Mouse (Mus musculus) kidney, postnatal 10 days (tissue): ENCODE results near the gene Npas3.

Experiments
- DNase-seq: peaks from one replicate; pipeline ENCODE4 v3.0.0; 2021; ENCODE audit warnings: mixed read lengths

Npas3 gene

GRCm38 (mm10) chr12:53819982-53820381 is 571.5 kb downstream of the Npas3 start:
- no peak for DNase-seq

GRCm38 (mm10) chr12:53822881-53823280 is 574.4 kb downstream of the Npas3 start:
- no peak for DNase-seq

GRCm38 (mm10) chr12:53825251-53825650 is 576.8 kb downstream of the Npas3 start:
- no peak for DNase-seq

- DNase-seq: no peak
These were observed 577.6 kb downstream of the Npas3 start for GRCm38 (mm10) chr12:53825898-53826605.

- DNase-seq: no peak
These were observed 578.3 kb downstream of the Npas3 start for GRCm38 (mm10) chr12:53826812-53827211.

- DNase-seq: no peak
These were observed 584.1 kb downstream of the Npas3 start for GRCm38 (mm10) chr12:53832590-53832989.

- DNase-seq: no peak
These were observed 584.9 kb downstream of the Npas3 start for GRCm38 (mm10) chr12:53833348-53833747.

- no peak for DNase-seq
These were observed 587.7 kb downstream of the Npas3 start for GRCm38 (mm10) chr12:53836031-53836790.

GRCm38 (mm10) chr12:53837408-53837807 is 588.9 kb downstream of the Npas3 start:
- DNase-seq: no peak

- DNase-seq: no peak
These were observed 590.1 kb downstream of the Npas3 start for GRCm38 (mm10) chr12:53838541-53838940.

- DNase-seq: no peak
These were observed 593.6 kb downstream of the Npas3 start for GRCm38 (mm10) chr12:53841928-53842671.

GRCm38 (mm10) chr12:53843626-53844025 is 595.1 kb downstream of the Npas3 start:
- no peak for DNase-seq

- no peak for DNase-seq
These were observed 597.7 kb downstream of the Npas3 start for GRCm38 (mm10) chr12:53846154-53846665.

- DNase-seq: no peak
These were observed 600.8 kb downstream of the Npas3 start for GRCm38 (mm10) chr12:53849263-53849662.

- no peak for DNase-seq
These were observed 604.0 kb downstream of the Npas3 start for GRCm38 (mm10) chr12:53852432-53852831.

GRCm38 (mm10) chr12:53860176-53860575 is 611.7 kb downstream of the Npas3 start:
- no peak for DNase-seq

- no peak for DNase-seq
These were observed 613.8 kb downstream of the Npas3 start for GRCm38 (mm10) chr12:53862281-53862680.

GRCm38 (mm10) chr12:53864436-53865136 is 616.1 kb downstream of the Npas3 start:
- DNase-seq: no peak

GRCm38 (mm10) chr12:53865691-53866090 is 617.2 kb downstream of the Npas3 start:
- no peak for DNase-seq

- DNase-seq: no peak
These were observed 621.5 kb downstream of the Npas3 start for GRCm38 (mm10) chr12:53869981-53870380.

- DNase-seq: no peak
These were observed 626.7 kb downstream of the Npas3 start for GRCm38 (mm10) chr12:53875226-53875625.

- no peak for DNase-seq
These were observed 628.2 kb downstream of the Npas3 start for GRCm38 (mm10) chr12:53876693-53877092.

- DNase-seq: no peak
These were observed 633.2 kb downstream of the Npas3 start for GRCm38 (mm10) chr12:53881684-53882083.
